Mouse (Mus musculus) telencephalon, adult 2 months (tissue): ENCODE measurements around the gene Hyal2.
A peak's percentile ranks its signal among the peaks of the same experiment; 100 is the strongest.
"Not testable (repeated sequence)": the region's sequence is repeated elsewhere in the genome, so short reads cannot be mapped to it uniquely, and the experiment has no call there.

Experiments
- DNase-seq: peaks from one replicate; pipeline ENCODE4 v3.0.0-alpha.2; 2011; ENCODE audit warnings: low read depth, low spot score

Hyal2 gene

GRCm38 (mm10) chr9:107568331-107569261, 851 bp downstream of the Hyal2 start:
- peak; percentile 76 for DNase-seq

GRCm38 (mm10) chr9:107569270-107569669, 1.5 kb downstream of the Hyal2 start:
- DNase-seq = no peak

- DNase-seq = no peak
Observed at GRCm38 (mm10) chr9:107570016-107570415, 2.3 kb downstream of the Hyal2 start.

- no peak for DNase-seq
Observed at GRCm38 (mm10) chr9:107570845-107571244, 3.1 kb downstream of the Hyal2 start.

GRCm38 (mm10) chr9:107571534-107572326, 4.0 kb downstream of the Hyal2 start:
- no peak for DNase-seq

GRCm38 (mm10) chr9:107572327-107572662, 4.5 kb downstream of the Hyal2 start:
- no peak for DNase-seq

- not testable (repeated sequence) for DNase-seq
Observed at GRCm38 (mm10) chr9:107573774-107574173, 6.0 kb downstream of the Hyal2 start.

GRCm38 (mm10) chr9:107575579-107576356, 8.0 kb downstream of the Hyal2 start:
- no peak for DNase-seq

GRCm38 (mm10) chr9:107576357-107577107, 8.8 kb downstream of the Hyal2 start, which contains the start of gene Hyal1:
Hyal1 (plus strand) TSS chr9:107576927.
- no peak for DNase-seq

GRCm38 (mm10) chr9:107577871-107578270, 10.1 kb downstream of the Hyal2 start:
- no peak for DNase-seq

GRCm38 (mm10) chr9:107578587-107578986, 10.8 kb downstream of the Hyal2 start, which contains the start of gene Naa80:
Naa80 (plus strand) TSS chr9:107578887.
- DNase-seq = no peak

- DNase-seq = no peak
Observed at GRCm38 (mm10) chr9:107579023-107579900, 11.5 kb downstream of the Hyal2 start.

- DNase-seq = peak; percentile 92
Observed at GRCm38 (mm10) chr9:107580501-107581317, 13.0 kb downstream of the Hyal2 start, which contains the start of gene Hyal3. Hyal3 (plus strand) TSS chr9:107580818.

- DNase-seq = no peak
Observed at GRCm38 (mm10) chr9:107581584-107581983, 13.8 kb downstream of the Hyal2 start.

GRCm38 (mm10) chr9:107582509-107583062, 14.8 kb downstream of the Hyal2 start:
- no peak for DNase-seq

GRCm38 (mm10) chr9:107583174-107583573, 15.4 kb downstream of the Hyal2 start:
- DNase-seq = no peak

- no peak for DNase-seq
Observed at GRCm38 (mm10) chr9:107586504-107586903, 18.8 kb downstream of the Hyal2 start.

GRCm38 (mm10) chr9:107586974-107587832, 19.5 kb downstream of the Hyal2 start, which contains the start of gene Ifrd2:
Ifrd2 (plus strand) TSS chr9:107587642.
- DNase-seq = peak; percentile 99
